Mouse (Mus musculus) hindbrain, embryonic 14.5 days (tissue): ENCODE results near the gene Lrrn4cl. TPM values are rescaled to one million over a fixed set of nuclear protein-coding genes. Genes with fewer than 3 reads are reported as not detected.
"Not testable (repeated sequence)": the region's sequence is repeated elsewhere in the genome, so short reads cannot be mapped to it uniquely, and the experiment has no call there.

Source experiments
- ATAC-seq: fragments of 200-750 bp; cut with Nextera tagmentation; 2 replicates; pipeline ENCODE4 v1.8.0; 2017; ENCODE audit warnings: moderate number of reproducible peaks, mild to moderate bottlenecking, moderate TSS enrichment, moderate library complexity; ENCODE audit not compliant: low FRiP score
- DNase-seq: peaks from one replicate; pipeline ENCODE4 v3.0.0-alpha.2; 2015; ENCODE audit warnings: low spot score
- H3K27ac ChIP-seq: fragments of 300-500 bp; sonication (generic); 2 replicates; pipeline ENCODE4 v1.5.1; 2014; ENCODE audit warnings: mild to moderate bottlenecking, moderate library complexity
- H3K27me3 ChIP-seq: fragments of 300-500 bp; sonication (generic); 2 replicates; pipeline ENCODE4 v1.6.1; 2014; ENCODE audit warnings: mild to moderate bottlenecking, low read length, mixed read lengths; ENCODE audit not compliant: control insufficient read depth, insufficient read depth
- H3K36me3 ChIP-seq: fragments of 300-500 bp; sonication (generic); replicated peaks from 2 replicates; pipeline ENCODE4 v1.6.1; 2014; ENCODE audit not compliant: control insufficient read depth, insufficient read depth
- H3K4me1 ChIP-seq: fragments of 300-500 bp; sonication (generic); replicated peaks from 2 replicates; pipeline ENCODE4 v1.6.1; 2014; ENCODE audit warnings: antibody characterized with exemption, low read length, mixed read lengths; ENCODE audit not compliant: control insufficient read depth, insufficient read depth
- H3K4me2 ChIP-seq: fragments of 300-500 bp; sonication (generic); replicated peaks from 2 replicates; pipeline ENCODE4 v1.6.1; 2014; ENCODE audit warnings: mild to moderate bottlenecking, moderate library complexity
- H3K4me3 ChIP-seq: fragments of 300-500 bp; sonication (generic); replicated peaks from 2 replicates; pipeline ENCODE4 v1.5.1; 2014; ENCODE audit warnings: mild to moderate bottlenecking, low read length
- H3K9ac ChIP-seq: fragments of 300-500 bp; sonication (generic); 2 replicates; pipeline ENCODE4 v1.6.1; 2014
- H3K9me3 ChIP-seq: fragments of 300-500 bp; sonication (generic); 2 replicates; pipeline ENCODE4 v1.6.1; 2016; ENCODE audit warnings: low read length; ENCODE audit not compliant: control insufficient read depth
- WGBS: fragments of 180-500 bp; shearing (Covaris S2); extraction: QIAGEN DNeasy Blood & Tissue Kit; methylation state at CpG from one replicate; pipeline ENCODE4 v1.1.7; 2014; 5-methylcytosine and 5-hydroxymethylcytosine counted together
- polyA plus RNA-seq: library from polyadenylated mRNA; unstranded; fragments of >200 nt; fragmentation: Nextera tagmentation; extraction: Ambion mirVana; gene quantifications from 2 replicates; pipeline ENCODE4 v1.2.1, GENCODE M21; 2014

Lrrn4cl gene
- polyA plus RNA-seq, 1 experiment from 2014 or later: 1.1 TPM

GRCm38 (mm10) chr19:8836327-8836726 is 14.2 kb upstream of the Lrrn4cl start:
- Histone ChIP-seq H3K36me3 (peaks cover 45% of the 10 kb centered on the region), H3K27ac (peak overlapping the region; percentile 96; the same call in 1 of the 2 replicates)
- 99% methylated on average over 10 of the region's 10 CpGs for WGBS

GRCm38 (mm10) chr19:8837251-8837791 is 13.2 kb upstream of the Lrrn4cl start, which contains the start of gene Bscl2:
Gene Bscl2 (plus strand): TSS chr19:8837467.
- no peaks in the 10 kb centered on the region for H3K27me3 ChIP-seq
- H3K4me1 ChIP-seq: peaks cover 13% of the 10 kb centered on the region
- H3K4me3 ChIP-seq: peak within 1 kb of the TSS; percentile 77

More at GRCm38 (mm10) chr19:8836327-8836726, 14.2 kb upstream of the Lrrn4cl start:
- not testable (repeated sequence) for ATAC-seq, H3K9ac ChIP-seq, H3K9me3 ChIP-seq, DNase-seq, H3K27me3 ChIP-seq
- peaks cover 13% of the 10 kb centered on the region for H3K4me1 ChIP-seq
- peak overlapping the region; percentile 77; the same call in 1 of the 2 replicates for H3K4me3 ChIP-seq
- H3K4me2 ChIP-seq: peak overlapping the region; percentile 66; the same call in 1 of the 2 replicates

GRCm38 (mm10) chr19:8838041-8838730 is 12.4 kb upstream of the Lrrn4cl start:
- Histone ChIP-seq H3K4me3 (peak overlapping the region; percentile 77), H3K36me3 (peaks cover 39% of the 10 kb centered on the region), H3K9ac (peak overlapping the region; percentile 94), H3K27me3 (no peaks in the 10 kb centered on the region), H3K27ac (peak overlapping the region; percentile 96), H3K4me1 (peaks cover 13% of the 10 kb centered on the region), H3K9me3 (no peaks in the 10 kb centered on the region), H3K4me2 (peak overlapping the region; percentile 66)
- DNase-seq: peak; percentile 46
- 11% methylated on average over 15 of the region's 15 CpGs for WGBS
- no peak for ATAC-seq

More at GRCm38 (mm10) chr19:8837251-8837791, 13.2 kb upstream of the Lrrn4cl start, which contains the start of gene Bscl2:
- H3K9ac ChIP-seq: peak within 1 kb of the TSS; percentile 94
- H3K9me3 ChIP-seq: no peaks in the 10 kb centered on the region
- ATAC-seq (peak; percentile 64), DNase-seq (peak; percentile 83)
- WGBS: under 1% methylated on average over 35 of the region's 38 CpGs
- peak within 1 kb of the TSS; percentile 66 for H3K4me2 ChIP-seq
- H3K27ac ChIP-seq: peak within 1 kb of the TSS; percentile 96
- H3K36me3 ChIP-seq: peaks cover 41% of the 10 kb centered on the region

DNA sequence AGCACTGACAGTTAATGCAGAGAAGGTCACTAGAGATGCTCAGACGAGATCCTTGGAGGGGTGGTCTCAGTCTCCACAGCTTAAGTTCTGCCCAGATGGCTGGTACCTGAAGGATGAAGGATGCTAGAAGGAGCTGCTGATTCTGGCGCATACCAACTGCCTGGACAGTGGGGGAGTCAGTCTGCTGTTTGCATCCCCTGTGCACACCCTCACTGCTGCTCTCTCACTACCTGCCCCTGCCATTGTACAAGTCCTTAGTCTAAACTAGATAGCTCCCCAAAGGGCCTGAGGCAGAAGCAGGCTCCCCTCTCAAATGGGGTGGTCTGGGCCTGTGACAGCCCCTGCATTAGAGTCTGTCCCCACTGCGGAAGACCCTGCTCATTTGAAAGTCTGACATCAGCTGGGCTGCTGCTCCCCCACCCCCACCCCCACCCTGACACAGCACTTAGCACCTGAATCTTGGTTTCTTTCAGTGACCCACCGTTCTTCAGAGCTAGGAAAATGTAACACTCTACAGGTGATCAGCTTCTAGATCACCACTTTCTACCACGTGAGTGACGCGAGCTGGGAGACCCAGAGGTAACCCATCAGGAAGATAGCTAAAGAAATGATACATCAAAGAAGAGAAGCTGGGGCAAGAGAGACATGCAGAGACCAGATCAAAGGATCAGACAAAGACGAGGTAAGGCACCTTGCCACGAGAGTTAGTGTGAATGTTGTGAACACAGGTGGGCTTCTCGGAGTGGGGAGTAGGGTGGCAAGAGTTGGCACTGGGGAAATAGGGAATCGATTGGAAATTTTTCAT is 11.3 kb upstream of the Lrrn4cl start, which contains the start of gene Gng3:
Gng3 (minus strand) TSS at position 92 of the 805 bp plus-strand sequence.
- peak within 1 kb of the TSS; percentile 96 for H3K27ac ChIP-seq
- peak within 1 kb of the TSS; percentile 77 for H3K4me3 ChIP-seq
- peak within 1 kb of the TSS; percentile 66 for H3K4me2 ChIP-seq
- H3K36me3 ChIP-seq: peaks cover 37% of the 10 kb centered on the region
- 29% methylated on average over 11 of the region's 11 CpGs for WGBS
- DNase-seq (peak; percentile 83), ATAC-seq (peak; percentile 93)
- H3K4me1 ChIP-seq: peaks cover 13% of the 10 kb centered on the region
- no peaks in the 10 kb centered on the region for H3K27me3 ChIP-seq
- H3K9me3 ChIP-seq: no peaks in the 10 kb centered on the region
- peak within 1 kb of the TSS; percentile 94 for H3K9ac ChIP-seq

GRCm38 (mm10) chr19:8839908-8840791 is 10.4 kb upstream of the Lrrn4cl start:
- Histone ChIP-seq H3K27me3 (no peaks in the 10 kb centered on the region), H3K4me2 (peak overlapping the region; percentile 66), H3K36me3 (peaks cover 34% of the 10 kb centered on the region), H3K9me3 (no peaks in the 10 kb centered on the region), H3K4me1 (peaks cover 13% of the 10 kb centered on the region), H3K9ac (peak overlapping the region; percentile 94), H3K4me3 (peak overlapping the region; percentile 77), H3K27ac (peak overlapping the region; percentile 96)
- 13% methylated on average over 29 of the region's 29 CpGs for WGBS
- no peak for ATAC-seq
- peak; percentile 67 for DNase-seq

DNA sequence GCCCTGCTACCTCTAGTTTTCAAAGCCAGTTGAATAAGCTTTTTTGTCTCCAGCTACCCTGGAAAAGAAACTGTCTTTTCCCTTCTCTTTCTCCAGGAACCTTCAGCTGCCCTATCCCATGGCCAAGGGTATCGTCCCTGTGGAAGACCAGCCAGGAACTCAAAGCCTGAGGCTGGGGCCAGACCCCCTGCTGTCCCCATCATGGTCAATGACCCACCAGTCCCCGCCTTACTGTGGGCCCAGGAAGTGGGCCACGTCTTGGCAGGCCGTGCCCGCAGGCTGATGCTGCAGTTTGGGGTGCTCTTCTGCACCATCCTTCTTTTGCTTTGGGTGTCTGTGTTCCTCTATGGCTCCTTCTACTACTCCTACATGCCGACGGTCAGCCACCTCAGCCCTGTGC is 9.6 kb upstream of the Lrrn4cl start:
- Histone ChIP-seq H3K36me3 (peaks cover 36% of the 10 kb centered on the region), H3K4me1 (peaks cover 13% of the 10 kb centered on the region), H3K9me3 (no peaks in the 10 kb centered on the region), H3K4me2 (peak overlapping the region; percentile 66), H3K27ac (peak overlapping the region; percentile 96; the same call in 1 of the 2 replicates), H3K9ac (peak overlapping the region; percentile 94), H3K4me3 (peak overlapping the region; percentile 77), H3K27me3 (no peaks in the 10 kb centered on the region)
- WGBS: 82% methylated on average over 7 of the region's 7 CpGs
- ATAC-seq (no peak), DNase-seq (no peak)

GRCm38 (mm10) chr19:8842961-8843360 is 7.6 kb upstream of the Lrrn4cl start:
- Histone ChIP-seq H3K9ac (no peak overlapping the region), H3K9me3 (no peaks in the 10 kb centered on the region), H3K4me2 (no peak overlapping the region), H3K4me1 (peaks cover 13% of the 10 kb centered on the region), H3K36me3 (peaks cover 55% of the 10 kb centered on the region), H3K4me3 (no peak overlapping the region), H3K27ac (no peak overlapping the region), H3K27me3 (no peaks in the 10 kb centered on the region)
- WGBS: 88% methylated on average over 6 of the region's 6 CpGs
- ATAC-seq (no peak), DNase-seq (no peak)

- H3K36me3 ChIP-seq: peaks cover 65% of the 10 kb centered on the region
- no peak overlapping the region for H3K4me2 ChIP-seq
- H3K9ac ChIP-seq: no peak overlapping the region
These were observed 6.0 kb upstream of the Lrrn4cl start for GRCm38 (mm10) chr19:8844371-8845129.

More at GRCm38 (mm10) chr19:8844371-8845129, 6.0 kb upstream of the Lrrn4cl start:
- H3K27ac ChIP-seq: no peak overlapping the region
- no peaks in the 10 kb centered on the region for H3K27me3 ChIP-seq
- ATAC-seq: no peak
- DNase-seq: peak; percentile 85
- H3K9me3 ChIP-seq: no peaks in the 10 kb centered on the region
- peaks cover 13% of the 10 kb centered on the region for H3K4me1 ChIP-seq
- no peak overlapping the region for H3K4me3 ChIP-seq
- 61% methylated on average over 5 of the region's 5 CpGs for WGBS
